Mouse (Mus musculus) adrenal gland, postnatal 36 days (tissue): ENCODE data around the gene Mettl16. TPM values are rescaled to one million over a fixed set of nuclear protein-coding genes. Genes with fewer than 3 reads are reported as not detected.
A peak's percentile ranks its signal among the peaks of the same experiment; 100 is the strongest.

ENCODE experiments used
- DNase-seq, 2 experiments: peaks; one replicate each; pipeline ENCODE4 v3.0.0; 2021; ENCODE audit warnings: mixed read lengths in 1 of 2
- total RNA-seq, 2 experiments: library from RNA; stranded (reverse); gene quantifications; 2 replicates each; pipeline ENCODE4 v1.2.3; 2021

The Mettl16 gene
- total RNA-seq, 2 experiments from 2014 or later, result 29.0 to 37.6 TPM

GRCm38 (mm10) chr11:74831606-74832451, 61.2 kb downstream of the Mettl16 start:
- DNase-seq, result peak; percentile 100

- peak; percentile 81 to 84 for DNase-seq
Measured at GRCm38 (mm10) chr11:74832503-74833143, 62.0 kb downstream of the Mettl16 start.

- DNase-seq, result peak; percentile 82 to 88
Measured at GRCm38 (mm10) chr11:74833536-74834358, 63.1 kb downstream of the Mettl16 start.

DNA sequence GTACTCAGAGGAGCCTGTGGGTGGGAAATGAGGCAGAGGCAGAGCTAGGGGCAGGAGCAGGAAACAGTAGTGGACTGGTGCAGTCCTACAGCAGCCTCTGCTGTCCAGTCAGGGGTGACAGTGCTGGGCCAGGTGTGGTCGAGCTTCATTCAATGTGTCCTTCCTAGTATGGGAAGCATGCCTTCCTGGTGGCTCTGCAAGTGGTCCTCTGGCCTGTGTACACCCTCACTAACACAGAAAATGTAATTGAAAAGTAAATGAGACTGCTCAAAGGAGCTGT, 63.7 kb downstream of the Mettl16 start:
- DNase-seq, result no peak

GRCm38 (mm10) chr11:74834650-74835277, 64.1 kb downstream of the Mettl16 start:
- DNase-seq, result no peak

DNA sequence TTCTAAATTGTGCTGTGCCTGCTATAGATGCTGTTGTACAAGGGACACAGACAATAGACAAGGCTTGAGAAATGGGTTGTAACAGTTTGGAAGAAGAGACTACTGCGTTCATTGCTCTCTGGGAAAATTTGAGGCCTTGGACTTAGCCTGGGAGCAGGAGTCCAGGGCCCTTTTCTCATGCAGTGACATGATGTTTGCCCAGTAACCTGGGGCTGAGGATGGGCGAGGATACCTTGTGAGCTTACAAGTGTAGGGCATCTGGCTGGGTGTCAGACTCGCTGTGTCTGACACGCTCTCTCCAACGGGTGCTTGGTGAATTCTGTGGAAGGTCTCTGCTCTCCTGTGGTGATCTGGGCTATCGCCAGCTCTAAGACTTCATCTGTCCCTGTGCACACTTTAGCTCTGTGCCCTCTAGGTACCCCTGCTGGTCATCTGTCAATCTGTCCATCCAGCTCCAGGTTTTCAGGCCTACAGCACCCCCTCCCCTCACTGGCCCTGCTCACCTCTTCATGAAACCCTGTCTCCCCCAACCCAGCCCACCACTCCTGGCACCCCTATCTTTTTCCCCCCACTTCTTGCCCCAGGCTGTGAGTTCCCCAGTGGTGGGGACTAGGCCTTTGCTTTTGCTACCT, 65.1 kb downstream of the Mettl16 start:
- DNase-seq, result no peak

DNA sequence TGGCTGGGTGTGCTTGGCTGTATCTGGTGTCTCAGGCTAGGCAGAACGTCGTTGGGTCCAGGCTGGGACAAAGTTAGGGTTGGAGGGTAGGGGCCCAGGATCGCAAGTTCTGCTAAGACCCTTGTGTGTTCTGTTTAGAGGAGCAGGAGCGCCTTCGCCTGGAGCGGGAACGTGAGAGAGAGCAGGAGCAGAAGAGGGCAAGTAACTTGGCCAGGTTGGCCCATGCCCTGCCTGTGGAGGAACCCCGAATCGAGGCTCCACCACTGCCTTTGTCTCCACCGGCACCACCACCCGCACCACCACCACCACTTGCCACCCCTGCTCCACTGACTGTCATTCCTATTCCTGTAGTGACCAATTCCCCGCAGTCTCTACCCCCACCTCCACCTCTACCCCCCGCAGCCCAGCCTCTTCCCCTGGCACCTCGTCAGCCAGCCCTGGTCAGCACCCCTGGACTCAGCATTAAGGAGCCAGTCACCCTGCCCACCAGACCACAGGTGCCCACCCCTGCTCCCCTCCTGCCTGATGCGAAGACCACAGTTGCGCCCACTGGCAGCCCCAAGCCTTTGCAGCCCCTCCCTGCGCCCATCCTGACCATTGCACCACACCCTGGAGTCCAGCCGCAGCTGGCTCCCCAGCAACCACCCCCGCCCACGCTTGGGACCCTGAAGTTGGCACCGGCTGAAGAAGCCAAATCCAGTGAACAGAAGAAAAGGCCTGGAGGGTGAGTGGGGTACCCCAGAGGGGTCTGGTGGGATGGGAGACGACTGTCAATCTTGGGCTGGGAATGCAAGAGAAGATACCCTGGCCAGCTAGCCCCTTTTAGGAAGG, 65.8 kb downstream of the Mettl16 start:
- no peak for DNase-seq

GRCm38 (mm10) chr11:74837056-74837693, 66.5 kb downstream of the Mettl16 start:
- no peak for DNase-seq

- peak; percentile 97 to 98 for DNase-seq
Measured at GRCm38 (mm10) chr11:74837694-74838431, 67.2 kb downstream of the Mettl16 start.

- peak; percentile 96 to 97 for DNase-seq
Measured at GRCm38 (mm10) chr11:74838441-74838840, 67.8 kb downstream of the Mettl16 start.

DNA sequence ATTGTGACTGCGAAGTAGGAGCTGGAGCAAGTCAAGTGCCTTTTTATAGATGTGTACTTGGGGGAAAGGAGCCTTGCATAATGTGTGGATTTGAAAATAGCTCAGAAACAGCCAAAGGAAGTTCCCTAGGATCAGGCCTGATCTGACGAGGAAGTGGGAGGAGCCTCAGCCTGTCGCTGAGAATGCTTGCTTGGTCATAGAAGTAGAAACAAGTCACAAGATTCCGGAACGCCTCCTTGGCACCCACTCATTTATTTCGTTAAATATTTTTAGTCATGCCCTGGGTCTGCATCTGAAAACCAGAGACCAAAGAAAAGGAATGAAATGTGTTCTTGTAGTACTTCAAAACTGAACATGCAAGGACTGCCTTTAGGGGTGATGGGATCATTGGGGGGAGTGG, 68.3 kb downstream of the Mettl16 start:
- DNase-seq, result peak; percentile 53 to 71

- DNase-seq, result no peak
Measured at GRCm38 (mm10) chr11:74839860-74840715, 69.5 kb downstream of the Mettl16 start.

- no peak for DNase-seq
Measured at GRCm38 (mm10) chr11:74840739-74841138, 70.1 kb downstream of the Mettl16 start.

- peak; percentile 73 for DNase-seq
Measured at GRCm38 (mm10) chr11:74841366-74841765, 70.7 kb downstream of the Mettl16 start.

GRCm38 (mm10) chr11:74842045-74842444, 71.4 kb downstream of the Mettl16 start:
- peak in 1 of 2 experiments; percentile 8 for DNase-seq

GRCm38 (mm10) chr11:74842656-74843434, 72.2 kb downstream of the Mettl16 start:
- DNase-seq, result peak in 1 of 2 experiments; percentile 24

DNA sequence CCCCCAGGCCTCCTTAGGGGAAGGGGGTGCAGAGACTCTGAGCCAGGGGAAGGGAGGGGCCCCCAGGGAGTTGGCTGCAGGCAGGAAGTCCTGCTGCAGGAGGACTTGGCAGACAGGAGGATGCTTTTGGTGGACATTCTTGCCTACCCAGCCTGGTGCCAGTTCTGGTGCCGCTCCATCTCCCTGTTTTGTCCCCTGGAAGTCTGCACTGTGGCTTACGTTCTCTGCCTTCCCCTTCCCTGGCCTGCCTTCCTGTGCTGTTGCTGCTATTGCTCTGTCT, 72.7 kb downstream of the Mettl16 start:
- DNase-seq, result peak in 1 of 2 experiments; percentile 58

- DNase-seq, result peak in 1 of 2 experiments; percentile 0
Measured at GRCm38 (mm10) chr11:74843761-74844160, 73.1 kb downstream of the Mettl16 start.
